Comparison of ENCODE assay signal across 11 mouse cellular contexts in the genomic region with DNA sequence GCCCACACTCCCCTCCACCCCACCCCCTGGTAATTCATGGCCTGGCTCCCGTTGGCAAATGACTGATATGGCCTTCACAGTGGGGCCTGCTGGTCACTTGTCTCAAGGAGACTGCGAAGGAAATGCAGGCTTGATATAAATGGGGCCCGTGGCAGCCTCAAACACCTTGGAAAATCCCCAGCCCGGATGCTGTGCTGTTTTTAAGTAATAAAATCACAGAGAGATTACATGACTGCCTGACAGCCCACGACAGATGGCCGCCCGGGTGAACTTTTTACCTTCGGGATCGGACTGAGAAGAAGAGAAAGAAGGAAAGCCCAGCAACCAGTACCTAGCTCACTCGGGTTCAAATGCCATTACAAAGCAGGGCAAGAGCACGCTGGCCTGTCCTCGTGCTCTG.
"Had no signal": no experiment of that assay in that cellular context is flagged by ENCODE, and none has a peak within 500 bp of the region (broad histone marks: within the 10 kb centered on the region; RNA-seq: fewer than 3 reads in every experiment).

No protein-coding gene starts in this region.

- ATAC-seq: lung, postnatal 0 days; midbrain, embryonic 13.5 days had no signal

- H3K9ac ChIP-seq: limb, embryonic 13.5 days; liver, embryonic 15.5 days; midbrain, embryonic 13.5 days; stomach, embryonic 15.5 days had no signal

- H3K9me3 ChIP-seq: limb, embryonic 13.5 days; liver, embryonic 15.5 days; midbrain, embryonic 13.5 days; stomach, embryonic 15.5 days had no signal

- H3K4me2 ChIP-seq: limb, embryonic 13.5 days; liver, embryonic 15.5 days; midbrain, embryonic 13.5 days; stomach, embryonic 15.5 days had no signal

- DNase-seq: layer of hippocampus, adult 9-11 months; layer of hippocampus, postnatal 36 days; lung, adult 2 months; lung, postnatal 36 days; right cerebral cortex, postnatal 14 days; thymus, postnatal 36 days had no signal

- H3K27me3 ChIP-seq: liver, embryonic 15.5 days; stomach, embryonic 15.5 days had no signal

- H3K4me3 ChIP-seq: limb, embryonic 13.5 days; liver, embryonic 15.5 days; midbrain, embryonic 13.5 days; stomach, embryonic 15.5 days had no signal

- H3K4me1 ChIP-seq: liver, embryonic 15.5 days; stomach, embryonic 15.5 days had no signal

- H3K27ac ChIP-seq: limb, embryonic 13.5 days; liver, embryonic 15.5 days; midbrain, embryonic 13.5 days; stomach, embryonic 15.5 days had no signal

- H3K36me3 ChIP-seq: limb, embryonic 13.5 days; liver, embryonic 15.5 days; midbrain, embryonic 13.5 days; stomach, embryonic 15.5 days had no signal
